Mouse (Mus musculus): Measurements from ENCODE around the gene Endou. TPM values are rescaled to one million over a fixed set of nuclear protein-coding genes. Genes with fewer than 3 reads are reported as not detected.
A peak's percentile ranks its signal among the peaks of the same experiment; 100 is the strongest.

Endou gene
- polyA plus RNA-seq, 2 experiments, result 9.4 to 11.6 TPM

DNA sequence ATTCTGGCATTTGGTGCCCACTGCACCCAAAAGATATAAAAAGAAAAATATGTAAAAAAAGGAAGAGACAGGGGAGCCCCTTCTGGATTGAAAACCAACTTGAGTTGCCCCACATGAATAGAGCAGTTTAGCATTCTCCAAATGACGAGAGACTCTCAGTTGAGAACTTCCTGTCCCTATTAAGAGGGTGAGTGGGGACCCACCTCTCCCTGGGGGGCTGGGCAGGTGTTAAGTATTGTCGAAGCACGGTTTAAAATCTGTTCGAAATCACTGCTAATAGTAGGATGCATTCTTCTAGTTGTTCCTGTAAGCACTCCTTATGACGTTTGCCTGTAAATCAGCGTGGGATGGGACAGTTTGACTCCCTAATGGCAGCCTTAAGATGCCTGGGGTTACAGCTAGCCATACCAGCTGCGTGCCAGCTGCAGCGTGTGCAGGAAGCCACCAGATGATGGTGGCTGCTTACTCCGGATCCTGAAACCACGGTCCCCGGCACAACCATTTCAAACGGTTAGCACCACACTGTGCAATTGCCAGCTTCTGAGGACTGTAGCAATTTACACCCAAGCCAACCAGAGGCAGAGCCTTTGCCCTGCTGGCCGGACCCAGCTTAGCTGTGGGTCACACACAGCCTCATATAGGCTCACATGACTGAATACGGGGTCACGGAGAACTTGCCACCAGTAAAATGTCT is 10.0 kb downstream of the Endou start:
- 31% methylated on average over 15 of the region's 15 CpGs for WGBS
- peaks cover 16% of the 10 kb centered on the region; the same call in 1 of the 2 replicates for H3K4me1 ChIP-seq (ENCODE audit: control insufficient read depth, insufficient read depth, low read length)
- 0 out of 2 replicates have a peak overlapping the region, but pooled peaks have one; percentile 19 for H3K27ac ChIP-seq (replicated peaks; ENCODE audit: low read depth, low read length)
- no peak for ATAC-seq (ENCODE audit: low FRiP score, low read depth)
- no peak overlapping the region for H3K4me3 ChIP-seq (replicated peaks; ENCODE audit: low read length)
- H3K36me3 ChIP-seq (ENCODE audit: control insufficient read depth, insufficient read depth, low read length), result no peaks in the 10 kb centered on the region
- H3K27me3 ChIP-seq (ENCODE audit: control insufficient read depth, insufficient read depth, low read length), result no peaks in the 10 kb centered on the region
- H3K4me2 ChIP-seq (replicated peaks; ENCODE audit: low read depth, low read length, severe bottlenecking), result no peak overlapping the region
- TF ChIP-seq POLR2A (IDR thresholded peaks at IDR 0.05; ENCODE audit: borderline replicate concordance, extremely low read depth, insufficient read depth, insufficient read length), result no peak
- DNase-seq (ENCODE audit: low spot score), result peak; percentile 26
- H3K9ac ChIP-seq (ENCODE audit: low read depth, low read length, severe bottlenecking), result no peak overlapping the region
- H3K9me3 ChIP-seq (ENCODE audit: control insufficient read depth, low read length), result no peaks in the 10 kb centered on the region

GRCm38 (mm10) chr15:97720026-97720675 is 11.0 kb downstream of the Endou start:
- no peak for TF ChIP-seq POLR2A (IDR thresholded peaks at IDR 0.05; ENCODE audit: borderline replicate concordance, extremely low read depth, insufficient read depth, insufficient read length)
- Histone ChIP-seq H3K9ac (ENCODE audit: low read depth, low read length, severe bottlenecking) (0 out of 2 replicates have a peak overlapping the region, but pooled peaks have one; percentile 16), H3K27ac (replicated peaks; ENCODE audit: low read depth, low read length) (no peak overlapping the region; the same call in 1 of the 2 replicates), H3K4me2 (replicated peaks; ENCODE audit: low read depth, low read length, severe bottlenecking) (no peak overlapping the region), H3K27me3 (ENCODE audit: control insufficient read depth, insufficient read depth, low read length) (no peaks in the 10 kb centered on the region), H3K36me3 (ENCODE audit: control insufficient read depth, insufficient read depth, low read length) (no peaks in the 10 kb centered on the region), H3K4me3 (replicated peaks; ENCODE audit: low read length) (no peak overlapping the region), H3K4me1 (ENCODE audit: control insufficient read depth, insufficient read depth, low read length) (peaks cover 16% of the 10 kb centered on the region; the same call in 1 of the 2 replicates), H3K9me3 (ENCODE audit: control insufficient read depth, low read length) (no peaks in the 10 kb centered on the region)
- DNase-seq (ENCODE audit: low spot score), result no peak
- ATAC-seq (ENCODE audit: low FRiP score, low read depth), result 0 out of 2 replicates have a peak, but pooled peaks have one; percentile 3
- WGBS, result 73% methylated on average over 12 of the region's 12 CpGs

DNA sequence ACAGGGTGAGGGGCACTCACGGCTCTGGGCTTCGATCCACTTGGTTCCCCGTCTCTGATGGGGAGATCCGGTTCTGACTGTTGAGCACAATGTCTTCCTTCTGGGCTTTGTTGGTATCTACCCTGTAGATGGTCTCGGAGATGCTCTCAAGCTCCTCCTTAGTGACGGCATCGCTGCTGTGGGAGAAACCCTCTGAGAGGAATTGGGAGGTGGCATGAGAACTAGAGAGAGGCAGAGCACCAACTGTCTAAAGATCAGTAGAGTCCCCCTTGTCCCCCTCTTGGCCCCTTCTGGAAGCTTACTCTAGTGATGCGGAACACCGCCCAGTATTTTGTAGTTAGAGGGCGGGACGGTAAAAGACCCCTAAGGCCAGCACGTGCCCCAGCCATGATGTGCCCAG is 11.6 kb downstream of the Endou start:
- DNase-seq (ENCODE audit: low spot score), result no peak
- Histone ChIP-seq H3K4me3 (replicated peaks; ENCODE audit: low read length) (no peak overlapping the region), H3K36me3 (ENCODE audit: control insufficient read depth, insufficient read depth, low read length) (no peaks in the 10 kb centered on the region), H3K9me3 (ENCODE audit: control insufficient read depth, low read length) (no peaks in the 10 kb centered on the region), H3K4me1 (ENCODE audit: control insufficient read depth, insufficient read depth, low read length) (peaks cover 16% of the 10 kb centered on the region; the same call in 1 of the 2 replicates), H3K27ac (replicated peaks; ENCODE audit: low read depth, low read length) (no peak overlapping the region), H3K27me3 (ENCODE audit: control insufficient read depth, insufficient read depth, low read length) (no peaks in the 10 kb centered on the region), H3K4me2 (replicated peaks; ENCODE audit: low read depth, low read length, severe bottlenecking) (no peak overlapping the region), H3K9ac (ENCODE audit: low read depth, low read length, severe bottlenecking) (no peak overlapping the region)
- WGBS, result 85% methylated on average over 12 of the region's 12 CpGs
- TF ChIP-seq POLR2A (IDR thresholded peaks at IDR 0.05; ENCODE audit: borderline replicate concordance, extremely low read depth, insufficient read depth, insufficient read length), result no peak
- ATAC-seq (ENCODE audit: low FRiP score, low read depth), result no peak

- Histone ChIP-seq H3K9me3 (ENCODE audit: control insufficient read depth, low read length) (no peaks in the 10 kb centered on the region), H3K4me1 (ENCODE audit: control insufficient read depth, insufficient read depth, low read length) (peaks cover 16% of the 10 kb centered on the region; the same call in 1 of the 2 replicates), H3K27ac (replicated peaks; ENCODE audit: low read depth, low read length) (no peak overlapping the region), H3K4me2 (replicated peaks; ENCODE audit: low read depth, low read length, severe bottlenecking) (no peak overlapping the region), H3K27me3 (ENCODE audit: control insufficient read depth, insufficient read depth, low read length) (no peaks in the 10 kb centered on the region), H3K36me3 (ENCODE audit: control insufficient read depth, insufficient read depth, low read length) (no peaks in the 10 kb centered on the region), H3K9ac (ENCODE audit: low read depth, low read length, severe bottlenecking) (no peak overlapping the region), H3K4me3 (replicated peaks; ENCODE audit: low read length) (no peak overlapping the region)
- ATAC-seq (ENCODE audit: low FRiP score, low read depth) (no peak), DNase-seq (ENCODE audit: low spot score) (no peak)
- no peak for TF ChIP-seq POLR2A (IDR thresholded peaks at IDR 0.05; ENCODE audit: borderline replicate concordance, extremely low read depth, insufficient read depth, insufficient read length)
- WGBS, result 86% methylated on average over 8 of the region's 8 CpGs
Measured at GRCm38 (mm10) chr15:97718535-97719155, 12.5 kb downstream of the Endou start.

DNA sequence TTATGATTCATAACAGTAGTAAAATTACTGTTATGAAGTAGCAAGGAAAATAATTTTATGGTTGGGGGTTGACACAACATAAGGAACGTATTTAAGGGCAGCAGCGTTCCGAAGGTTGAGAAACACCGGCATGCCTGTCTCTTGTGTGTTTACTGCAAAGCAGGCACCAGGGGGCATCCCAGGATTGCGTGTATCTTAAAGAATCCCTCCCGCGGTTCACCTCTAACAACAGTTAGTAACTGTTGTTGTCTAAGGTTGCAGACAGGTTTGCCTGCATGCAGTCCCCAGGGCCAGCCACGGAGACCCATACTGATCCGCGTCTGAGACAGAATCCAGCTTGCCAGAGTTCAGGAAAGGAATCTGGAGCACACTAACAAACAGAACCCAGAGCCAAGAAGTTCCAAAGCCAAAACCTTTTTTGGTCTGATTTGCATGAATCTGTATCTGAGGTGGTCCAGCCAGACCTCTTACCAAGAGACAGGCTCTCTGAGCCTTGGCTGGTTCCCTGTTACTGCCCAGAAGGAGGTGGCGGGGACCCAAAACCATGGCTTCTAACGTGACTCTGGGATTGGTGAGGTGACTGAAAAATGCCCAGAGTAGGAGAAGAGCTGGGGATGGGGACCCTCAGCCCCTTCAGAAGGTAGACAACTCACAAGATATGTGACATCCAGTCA is 13.1 kb downstream of the Endou start:
- ATAC-seq (ENCODE audit: low FRiP score, low read depth) (peak; percentile 72), DNase-seq (ENCODE audit: low spot score) (peak; percentile 89)
- TF ChIP-seq POLR2A (IDR thresholded peaks at IDR 0.05; ENCODE audit: borderline replicate concordance, extremely low read depth, insufficient read depth, insufficient read length), result no peak
- Histone ChIP-seq H3K9ac (ENCODE audit: low read depth, low read length, severe bottlenecking) (no peak overlapping the region), H3K4me3 (replicated peaks; ENCODE audit: low read length) (no peak overlapping the region), H3K27me3 (ENCODE audit: control insufficient read depth, insufficient read depth, low read length) (no peaks in the 10 kb centered on the region), H3K36me3 (ENCODE audit: control insufficient read depth, insufficient read depth, low read length) (no peaks in the 10 kb centered on the region), H3K9me3 (ENCODE audit: control insufficient read depth, low read length) (no peaks in the 10 kb centered on the region), H3K4me1 (ENCODE audit: control insufficient read depth, insufficient read depth, low read length) (peaks cover 16% of the 10 kb centered on the region; the same call in 1 of the 2 replicates), H3K27ac (replicated peaks; ENCODE audit: low read depth, low read length) (no peak overlapping the region), H3K4me2 (replicated peaks; ENCODE audit: low read depth, low read length, severe bottlenecking) (no peak overlapping the region)
- WGBS, result 22% methylated on average over 12 of the region's 12 CpGs

Data from limb, embryonic 14.5 days (tissue).